Mouse (Mus musculus) heart, adult 2 months (tissue): Measurements from ENCODE around the gene Ear10. TPM values are rescaled to one million over a fixed set of nuclear protein-coding genes. Genes with fewer than 3 reads are reported as not detected.
"Not testable (repeated sequence)": the region's sequence is repeated elsewhere in the genome, so short reads cannot be mapped to it uniquely, and the experiment has no call there.

Experiments used
- DNase-seq, 2 experiments: peaks; one replicate each; pipeline ENCODE4 v3.0.0; 2021
- H3K27ac ChIP-seq: fragments of 200-600 bp; 2 replicates; pipeline ENCODE4 v1.8.1; 2022
- H3K27me3 ChIP-seq: fragments of 200-500 bp; 2 replicates; pipeline ENCODE4 v1.6.1; 2012; ENCODE audit warnings: mild to moderate bottlenecking, low read length, inconsistent platforms, mixed read lengths; ENCODE audit not compliant: control insufficient read depth, insufficient read depth
- H3K36me3 ChIP-seq: fragments of 200-500 bp; 2 replicates; pipeline ENCODE4 v1.6.1; 2012; ENCODE audit warnings: low read length, inconsistent platforms; ENCODE audit not compliant: control insufficient read depth, insufficient read depth
- H3K4me1 ChIP-seq: fragments of 200-500 bp; 2 replicates; pipeline ENCODE4 v1.6.1; 2011; ENCODE audit warnings: low read length; ENCODE audit not compliant: control insufficient read depth, insufficient read depth
- H3K4me3 ChIP-seq: fragments of 200-600 bp; 2 replicates; pipeline ENCODE4 v1.8.1; 2022
- H3K79me2 ChIP-seq: fragments of 200-500 bp; replicated peaks from 2 replicates; pipeline ENCODE4 v1.6.1; 2012; ENCODE audit warnings: mild to moderate bottlenecking, inconsistent platforms, low read length, moderate library complexity, mixed read lengths; ENCODE audit not compliant: control insufficient read depth, insufficient read depth
- H3K9ac ChIP-seq: fragments of 200-500 bp; 2 replicates; pipeline ENCODE4 v1.6.1; 2012; ENCODE audit warnings: low read depth, mild to moderate bottlenecking, control low read depth, inconsistent platforms, low read length, mixed read lengths
- CTCF ChIP-seq: fragments of 200-600 bp; IDR thresholded peaks from 2 replicates; pipeline ENCODE4 v1.8.1; 2022; ENCODE audit warnings: antibody characterized with exemption, mild to moderate bottlenecking, moderate library complexity
- EP300 ChIP-seq: fragments of 200-500 bp; IDR thresholded peaks from 2 replicates; pipeline ENCODE4 v1.6.1; 2011; ENCODE audit warnings: low read depth, low read length, control low read depth; ENCODE audit not compliant: insufficient read depth
- WGBS: fragments of 180-500 bp; shearing (Covaris S2); methylation state at CpG from one replicate; pipeline ENCODE4 v1.1.7; 2018; 5-methylcytosine and 5-hydroxymethylcytosine counted together
- intact Hi-C: fragments of 180-260 bp; cut with DNase I; formaldehyde crosslinking; loops from one replicate; pipeline ENCODE4 v1.15.1; 2025
- polyA plus RNA-seq: library from polyadenylated mRNA; depleted of rRNA; stranded (reverse); fragments of >200 nt; gene quantifications from 2 replicates; pipeline ENCODE4 v1.2.3, GENCODE M21; 2012
- total RNA-seq, 2 experiments: library from RNA; stranded (reverse); gene quantifications; 2 replicates each; pipeline ENCODE4 v1.2.3; 2021

Ear10 gene
- total and polyA plus RNA-seq, 3 experiments = not detected

GRCm38 (mm10) chr14:43924688-43925403, 1.5 kb upstream of the Ear10 start, which contains the start of gene Gm8113:
TSS of gene Gm8113 (plus strand) at chr14:43925390.
- peak; percentile 50 to 58 for DNase-seq
- Histone ChIP-seq H3K4me3 (peak within 1 kb of the TSS; percentile 48), H3K9ac (peak within 1 kb of the TSS; percentile 33)
- not testable (repeated sequence) for H3K79me2 ChIP-seq, H3K27ac ChIP-seq, H3K4me1 ChIP-seq, H3K36me3 ChIP-seq, H3K27me3 ChIP-seq
- intact Hi-C loops = loop anchor here (5.0 kb wide), 1 partner anchor 62 kb away; no protein-coding TSS in a partner anchor
- 9% methylated on average over 10 of the region's 10 CpGs for WGBS
- peak; percentile 82 for TF ChIP-seq CTCF
- 0 out of 2 replicates have a peak, but pooled peaks have one; percentile 39 for TF ChIP-seq EP300

GRCm38 (mm10) chr14:43918214-43918613, 5.1 kb downstream of the Ear10 start:
- not testable (repeated sequence) for H3K36me3 ChIP-seq, DNase-seq, H3K27ac ChIP-seq

GRCm38 (mm10) chr14:43898577-43898976, 24.8 kb downstream of the Ear10 start:
- H3K9ac ChIP-seq, H3K4me1 ChIP-seq, DNase-seq, H3K36me3 ChIP-seq, intact Hi-C loops, H3K79me2 ChIP-seq, H3K27ac ChIP-seq, H3K4me3 ChIP-seq, H3K27me3 ChIP-seq: not testable (repeated sequence)
- WGBS = 81% methylated on average over 3 of the region's 3 CpGs

More at GRCm38 (mm10) chr14:43918214-43918613, 5.1 kb downstream of the Ear10 start:
- H3K4me3 ChIP-seq, H3K4me1 ChIP-seq, H3K9ac ChIP-seq, intact Hi-C loops, H3K79me2 ChIP-seq, H3K27me3 ChIP-seq: not testable (repeated sequence)

- H3K36me3 ChIP-seq, H3K79me2 ChIP-seq, H3K27ac ChIP-seq, H3K9ac ChIP-seq, H3K4me3 ChIP-seq, DNase-seq, H3K4me1 ChIP-seq, H3K27me3 ChIP-seq, intact Hi-C loops: not testable (repeated sequence)
- 43% methylated on average over 1 of the region's 2 CpGs for WGBS
These were observed 28.0 kb downstream of the Ear10 start for GRCm38 (mm10) chr14:43895357-43895756.

- H3K36me3 ChIP-seq, H3K79me2 ChIP-seq, H3K4me3 ChIP-seq, H3K27me3 ChIP-seq, intact Hi-C loops, H3K4me1 ChIP-seq, H3K9ac ChIP-seq, DNase-seq, H3K27ac ChIP-seq: not testable (repeated sequence)
- 100% methylated on average over 1 of the region's 1 CpGs for WGBS
These were observed 32.1 kb downstream of the Ear10 start for GRCm38 (mm10) chr14:43891288-43891687.

- H3K4me1 ChIP-seq, H3K27ac ChIP-seq, intact Hi-C loops, H3K9ac ChIP-seq, DNase-seq, H3K27me3 ChIP-seq, H3K4me3 ChIP-seq, H3K79me2 ChIP-seq, H3K36me3 ChIP-seq: not testable (repeated sequence)
- WGBS = 45% methylated on average over 1 of the region's 1 CpGs
These were observed 37.1 kb downstream of the Ear10 start for GRCm38 (mm10) chr14:43886235-43886634.

GRCm38 (mm10) chr14:43879966-43880545, 43.3 kb downstream of the Ear10 start:
- H3K36me3 ChIP-seq, H3K27ac ChIP-seq, intact Hi-C loops, H3K4me3 ChIP-seq, H3K4me1 ChIP-seq, H3K27me3 ChIP-seq, DNase-seq, H3K9ac ChIP-seq, H3K79me2 ChIP-seq: not testable (repeated sequence)
- 80% methylated on average over 5 of the region's 5 CpGs for WGBS

- intact Hi-C loops, H3K4me1 ChIP-seq, H3K27me3 ChIP-seq, H3K9ac ChIP-seq, H3K4me3 ChIP-seq, H3K27ac ChIP-seq, H3K79me2 ChIP-seq, H3K36me3 ChIP-seq, DNase-seq: not testable (repeated sequence)
- 42% methylated on average over 1 of the region's 2 CpGs for WGBS
These were observed 45.6 kb downstream of the Ear10 start for GRCm38 (mm10) chr14:43877789-43878188.

- H3K4me3 ChIP-seq, intact Hi-C loops: not testable (repeated sequence)
- 83% methylated on average over 3 of the region's 3 CpGs for WGBS
These were observed 47.9 kb downstream of the Ear10 start, which contains the start of gene Ear1 for GRCm38 (mm10) chr14:43875417-43875816. TSS of gene Ear1 (minus strand) at chr14:43875517.

More at GRCm38 (mm10) chr14:43875417-43875816, 47.9 kb downstream of the Ear10 start, which contains the start of gene Ear1:
- DNase-seq, H3K27ac ChIP-seq, H3K79me2 ChIP-seq, H3K27me3 ChIP-seq, H3K36me3 ChIP-seq, H3K4me1 ChIP-seq, H3K9ac ChIP-seq: not testable (repeated sequence)
